Mouse (Mus musculus) kidney, adult 8-10 months (tissue): ENCODE results near the gene Chchd3.

Experiments used
- DNase-seq, 2 experiments: peaks; one replicate each; pipeline ENCODE4 v3.0.0; 2022

Gene Chchd3

GRCm38 (mm10) chr6:33059735-33060576 lies at the start of gene Chchd3:
Gene Chchd3, minus strand, starts transcription at chr6:33060260.
- DNase-seq: peak; percentile 98 to 99

- DNase-seq: no peak
These were observed 44.6 kb upstream of the Chchd3 start for GRCm38 (mm10) chr6:33104661-33105060.

- no peak for DNase-seq
These were observed 38.8 kb upstream of the Chchd3 start for GRCm38 (mm10) chr6:33098903-33099302.

- DNase-seq: no peak
These were observed 34.7 kb upstream of the Chchd3 start for GRCm38 (mm10) chr6:33094671-33095233.

GRCm38 (mm10) chr6:33080186-33080585 lies 20.1 kb upstream of the Chchd3 start:
- DNase-seq: no peak

GRCm38 (mm10) chr6:33078260-33078936 lies 18.3 kb upstream of the Chchd3 start:
- no peak for DNase-seq

- no peak for DNase-seq
These were observed 6.4 kb upstream of the Chchd3 start for GRCm38 (mm10) chr6:33066462-33066861.

GRCm38 (mm10) chr6:33059276-33059675 lies 784 bp downstream of the Chchd3 start:
- DNase-seq: peak; percentile 46

GRCm38 (mm10) chr6:33056392-33056791 lies 3.7 kb downstream of the Chchd3 start:
- no peak for DNase-seq

- no peak for DNase-seq
These were observed 4.4 kb downstream of the Chchd3 start for GRCm38 (mm10) chr6:33055663-33056062.

GRCm38 (mm10) chr6:33054946-33055345 lies 5.1 kb downstream of the Chchd3 start:
- no peak for DNase-seq

GRCm38 (mm10) chr6:33051642-33052041 lies 8.4 kb downstream of the Chchd3 start:
- no peak for DNase-seq

GRCm38 (mm10) chr6:33049705-33050420 lies 10.2 kb downstream of the Chchd3 start:
- no peak for DNase-seq

GRCm38 (mm10) chr6:33043480-33043879 lies 16.6 kb downstream of the Chchd3 start:
- DNase-seq: no peak

GRCm38 (mm10) chr6:33042880-33043279 lies 17.2 kb downstream of the Chchd3 start:
- no peak for DNase-seq

- DNase-seq: no peak
These were observed 18.1 kb downstream of the Chchd3 start for GRCm38 (mm10) chr6:33041978-33042377.

- no peak for DNase-seq
These were observed 19.5 kb downstream of the Chchd3 start for GRCm38 (mm10) chr6:33040360-33041090.

GRCm38 (mm10) chr6:33032543-33032942 lies 27.5 kb downstream of the Chchd3 start:
- DNase-seq: no peak

- no peak for DNase-seq
These were observed 28.4 kb downstream of the Chchd3 start for GRCm38 (mm10) chr6:33031631-33032030.

GRCm38 (mm10) chr6:33028296-33028695 lies 31.8 kb downstream of the Chchd3 start:
- no peak for DNase-seq

GRCm38 (mm10) chr6:33025041-33025440 lies 35.0 kb downstream of the Chchd3 start:
- no peak for DNase-seq

- no peak for DNase-seq
These were observed 55.5 kb downstream of the Chchd3 start for GRCm38 (mm10) chr6:33004607-33005006.
